Mouse (Mus musculus): ENCODE results near the gene Anks1b.

DNA sequence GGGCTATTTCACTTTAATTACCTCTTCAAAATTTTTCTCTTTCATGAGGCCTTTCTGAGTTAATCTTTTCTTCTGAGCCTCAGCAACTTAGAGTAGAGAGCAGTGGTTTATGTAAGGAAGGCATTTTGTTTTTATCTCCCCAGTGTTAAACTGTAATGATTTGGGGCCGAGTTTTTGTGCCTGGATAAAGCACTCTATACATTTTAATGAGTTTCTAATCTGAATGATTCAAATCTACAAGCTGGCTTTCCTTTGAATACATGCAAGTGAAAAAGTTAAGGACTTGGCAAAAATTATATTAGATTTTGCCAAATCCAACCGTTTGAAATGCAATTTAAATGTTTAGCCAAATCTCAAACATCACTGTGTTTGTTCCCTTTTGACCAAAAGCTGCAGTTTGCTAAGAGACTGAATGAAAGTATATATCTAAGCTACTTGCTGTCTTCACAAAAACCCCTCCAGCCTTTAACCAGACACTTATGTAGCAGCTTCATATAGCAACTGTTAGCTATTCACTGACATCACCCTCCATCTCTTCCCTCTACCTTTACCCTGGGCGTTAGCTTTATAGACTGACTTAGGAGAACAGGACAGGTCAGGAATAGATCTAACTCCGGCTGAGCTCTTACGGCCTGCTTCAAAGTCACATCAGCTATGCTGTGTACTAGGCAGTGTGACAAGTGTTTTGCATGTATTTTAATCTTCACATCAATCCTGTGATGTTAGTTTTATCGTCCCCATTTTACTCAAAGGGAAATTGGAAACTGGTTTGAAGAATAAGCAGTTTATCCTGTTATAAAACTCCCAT is 122.5 kb downstream of the Anks1b start:
- TF ChIP-seq CTCF (IDR thresholded peaks at IDR 0.05; ENCODE audit: extremely low read depth, insufficient read depth, insufficient read length, insufficient replicate concordance) (no peak), POLR2A (IDR thresholded peaks at IDR 0.05; ENCODE audit: low read depth, low read length) (no peak)
